Comparison of ENCODE assay signal across 10 mouse cellular contexts in the genomic region with DNA sequence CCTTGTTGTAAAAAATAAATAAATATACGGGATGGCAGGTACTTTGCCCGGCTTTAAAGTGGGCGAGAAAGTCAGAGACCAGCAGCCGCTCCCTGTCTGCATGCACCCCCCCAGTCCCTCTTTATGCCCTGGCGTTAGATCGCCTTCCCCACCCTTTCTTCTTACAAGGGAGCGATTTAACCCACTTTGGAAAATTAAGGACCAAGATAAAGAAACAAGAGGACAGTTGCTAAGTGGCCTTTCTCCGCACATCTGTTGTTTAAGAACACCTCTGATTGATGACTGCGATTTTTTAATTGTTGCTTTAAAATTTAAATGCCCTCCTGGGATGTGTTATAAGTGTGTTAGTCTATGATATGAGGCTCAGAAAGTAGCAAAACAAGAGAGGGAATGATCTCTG. TPM values are rescaled to one million over a fixed set of nuclear protein-coding genes. Genes with fewer than 3 reads are reported as not detected.
DNase-seq lines count a peak whose midpoint lies in the region; ATAC-seq lines count a peak whose summit lies in the region.
"Had no signal": no experiment of that assay in that cellular context is flagged by ENCODE, and none has a peak within 500 bp of the region (broad histone marks: within the 10 kb centered on the region; RNA-seq: fewer than 3 reads in every experiment).

No protein-coding gene starts in this region.

- no peak for DNase-seq in heart, postnatal 14 days
- peak; percentile 3 for DNase-seq in urinary bladder, postnatal 25 days (ENCODE audit: low spot score)
- DNase-seq in urinary bladder, postnatal 14 days (ENCODE audit: low spot score): no peak
- no peak for DNase-seq in gastrocnemius, postnatal 36 days
- no peak for DNase-seq in layer of hippocampus, postnatal 10 days (ENCODE audit: low spot score in 2 of 2)
- DNase-seq in layer of hippocampus, adult 9-10 months (ENCODE audit: low spot score): no peak
- DNase-seq: B cell, adult 2 months; cerebellum, postnatal 14 days had no signal

- WGBS in heart, embryonic 11.5 days (ENCODE audit: insufficient replicate concordance): 30% methylated on average over 9 of the region's 9 CpGs
- WGBS in limb, embryonic 15.5 days: 56% methylated on average over 9 of the region's 9 CpGs

- H3K4me1 ChIP-seq in heart, embryonic 11.5 days (ENCODE audit: control insufficient read depth, insufficient read depth, low read length): peaks cover 44% of the 10 kb centered on the region
- H3K4me1 ChIP-seq in limb, embryonic 15.5 days: peaks cover 17% of the 10 kb centered on the region

- H3K4me3 ChIP-seq in heart, embryonic 11.5 days (ENCODE audit: low read depth, low read length): peak overlapping the region; percentile 72
- no peak overlapping the region for H3K4me3 ChIP-seq in limb, embryonic 15.5 days

- peak overlapping the region; percentile 54 for H3K9ac ChIP-seq in heart, embryonic 11.5 days (ENCODE audit: low read depth, low read length)
- no peak overlapping the region for H3K9ac ChIP-seq in limb, embryonic 15.5 days

- no peaks in the 10 kb centered on the region for H3K36me3 ChIP-seq in heart, embryonic 11.5 days (ENCODE audit: control insufficient read depth, insufficient read depth, low read length)
- H3K36me3 ChIP-seq in limb, embryonic 15.5 days: peaks cover 4% of the 10 kb centered on the region; the same call in 1 of the 2 replicates

- H3K4me2 ChIP-seq in heart, embryonic 11.5 days: peak overlapping the region; percentile 84
- peak overlapping the region; percentile 35; the same call in 1 of the 2 replicates for H3K4me2 ChIP-seq in limb, embryonic 15.5 days

- no peaks in the 10 kb centered on the region for H3K27me3 ChIP-seq in heart, embryonic 11.5 days (ENCODE audit: control insufficient read depth, insufficient read depth, low read length)
- H3K27me3 ChIP-seq in limb, embryonic 15.5 days: no peaks in the 10 kb centered on the region

- ATAC-seq in heart, embryonic 11.5 days (replicated peaks; ENCODE audit: insufficient number of reproducible peaks, low FRiP score, low TSS enrichment): no peak
- ATAC-seq in limb, embryonic 15.5 days (ENCODE audit: insufficient number of reproducible peaks, low FRiP score, low TSS enrichment, low read depth): no peak

- H3K9me3 ChIP-seq in heart, embryonic 11.5 days (replicated peaks; ENCODE audit: control insufficient read depth, low read length): no peaks in the 10 kb centered on the region
- no peaks in the 10 kb centered on the region for H3K9me3 ChIP-seq in limb, embryonic 15.5 days

- H3K27ac ChIP-seq in heart, embryonic 11.5 days (ENCODE audit: low read depth, low read length): no peak overlapping the region
- H3K27ac ChIP-seq in limb, embryonic 15.5 days: no peak overlapping the region

- intact Hi-C loops in heart, postnatal 14 days (cut with DNase I): loop anchor here (5.0 kb wide), 2 partner anchors 35 to 140 kb away; no protein-coding TSS in a partner anchor
- intact Hi-C loops in gastrocnemius, postnatal 36 days (cut with DNase I): no loop called here

RNA-seq across cellular contexts. Expression of a gene that starts 5.2 kb away (rescaled TPM):
- polyA plus RNA-seq in heart, embryonic 11.5 days (2014; fragmentation: Nextera tagmentation; extraction: Ambion mirVana): 25.0 and 33.5 TPM in 2 replicates
- total RNA-seq in heart, postnatal 14 days (2021): 10 to 100 TPM; 54.2 to 63.0 TPM
- 18.6 and 25.5 TPM in 2 replicates for polyA plus RNA-seq in limb, embryonic 15.5 days (2015; fragmentation: Nextera tagmentation; extraction: Ambion mirVana)
- 10 to 100 TPM; 15.1 to 17.7 TPM for total RNA-seq in gastrocnemius, postnatal 36 days (2021)
- total RNA-seq in layer of hippocampus, postnatal 10 days (2021): 100 to 1,000 TPM; 126 to 143 TPM
